Mouse (Mus musculus) ES-Bruce4 (cell line): ENCODE data around the gene Lrrc57. TPM values are rescaled to one million over a fixed set of nuclear protein-coding genes. Genes with fewer than 3 reads are reported as not detected.

Experiments
- H3K27ac ChIP-seq: 2 replicates; pipeline ENCODE4 v1.5.1; 2012; ENCODE audit warnings: low read length, inconsistent platforms; ENCODE audit not compliant: insufficient read depth
- H3K27me3 ChIP-seq: 2 replicates; pipeline ENCODE4 v1.6.1; 2012; ENCODE audit warnings: mild to moderate bottlenecking, low read length, inconsistent platforms; ENCODE audit not compliant: control insufficient read depth, poor library complexity, insufficient read depth, severe bottlenecking
- H3K36me3 ChIP-seq: 2 replicates; pipeline ENCODE4 v1.6.1; 2012; ENCODE audit warnings: inconsistent platforms, mild to moderate bottlenecking, low read length, moderate library complexity; ENCODE audit not compliant: control insufficient read depth, poor library complexity, insufficient read depth, severe bottlenecking
- H3K4me1 ChIP-seq: one replicate; pipeline ENCODE4 v1.8.1; 2011; ENCODE audit warnings: low read length; ENCODE audit not compliant: control insufficient read depth, insufficient read depth
- H3K4me3 ChIP-seq: 2 replicates; pipeline ENCODE4 v1.5.1; 2011; ENCODE audit warnings: low read depth, mild to moderate bottlenecking, low read length
- H3K9ac ChIP-seq: 2 replicates; pipeline ENCODE4 v1.6.1; 2012; ENCODE audit warnings: low read depth, mild to moderate bottlenecking, inconsistent platforms; ENCODE audit not compliant: poor library complexity, severe bottlenecking
- H3K9me3 ChIP-seq: replicated peaks from 2 replicates; pipeline ENCODE4 v1.6.1; 2012; ENCODE audit warnings: mild to moderate bottlenecking, low read length, inconsistent platforms; ENCODE audit not compliant: control insufficient read depth, poor library complexity, insufficient read depth, severe bottlenecking
- CTCF ChIP-seq: IDR thresholded peaks from one replicate; pipeline ENCODE4 v1.8.1; 2011; ENCODE audit warnings: low read depth, low read length
- EP300 ChIP-seq: IDR thresholded peaks from 2 replicates; pipeline ENCODE4 v1.6.1; 2011; ENCODE audit warnings: low read depth, low read length; ENCODE audit not compliant: insufficient read depth
- POLR2A ChIP-seq: IDR thresholded peaks from one replicate; pipeline ENCODE4 v1.8.1; 2011; ENCODE audit warnings: low read length; ENCODE audit not compliant: insufficient read depth
- polyA plus RNA-seq: library from polyadenylated mRNA; stranded (reverse); fragments of >200 nt; gene quantifications from 2 replicates; pipeline ENCODE4 v1.2.4, GENCODE M21; 2011; ENCODE audit warnings: low read depth; ENCODE audit not compliant: missing spikeins, insufficient read depth, insufficient read length

The Lrrc57 gene
- polyA plus RNA-seq, 1 experiment: 18.7 TPM

- no peak for TF ChIP-seq CTCF
- TF ChIP-seq POLR2A: no peak
- no peak for TF ChIP-seq EP300
- no peak overlapping the region for H3K27ac ChIP-seq
- H3K4me1 ChIP-seq: peaks cover 2% of the 10 kb centered on the region
- H3K27me3 ChIP-seq: no peaks in the 10 kb centered on the region
- peaks cover 17% of the 10 kb centered on the region for H3K9me3 ChIP-seq
- no peak overlapping the region for H3K4me3 ChIP-seq
- H3K36me3 ChIP-seq: no peaks in the 10 kb centered on the region; the same call in 1 of the 2 replicates
- H3K9ac ChIP-seq: no peak overlapping the region
Observed at GRCm38 (mm10) chr2:120630655-120631054, 21.3 kb upstream of the Lrrc57 start.

DNA sequence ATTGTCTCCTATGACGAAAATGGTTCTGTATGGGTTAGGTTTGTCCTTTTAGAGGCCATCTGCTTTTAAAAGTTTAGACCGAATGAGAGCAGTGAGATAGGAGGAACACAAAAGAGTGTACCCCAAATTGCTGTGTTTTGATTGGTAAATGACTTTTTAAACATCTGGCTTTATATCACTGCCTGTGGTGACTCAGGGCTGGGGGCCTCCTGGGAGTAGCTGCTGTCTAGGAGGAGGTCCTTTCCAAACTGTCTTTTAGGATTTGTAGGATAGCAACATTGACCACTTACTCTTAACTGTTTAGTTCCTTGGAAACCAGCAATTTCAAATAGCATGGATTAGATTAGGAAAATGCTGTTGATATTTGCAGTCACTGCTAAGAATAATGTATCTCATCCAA lies 20.9 kb upstream of the Lrrc57 start:
- TF ChIP-seq POLR2A: no peak
- no peak for TF ChIP-seq EP300
- no peak for TF ChIP-seq CTCF
- H3K4me3 ChIP-seq: no peak overlapping the region
- no peaks in the 10 kb centered on the region; the same call in 1 of the 2 replicates for H3K36me3 ChIP-seq
- H3K4me1 ChIP-seq: peaks cover 2% of the 10 kb centered on the region
- no peak overlapping the region for H3K9ac ChIP-seq
- H3K27ac ChIP-seq: no peak overlapping the region
- no peaks in the 10 kb centered on the region for H3K27me3 ChIP-seq
- peaks cover 12% of the 10 kb centered on the region for H3K9me3 ChIP-seq

DNA sequence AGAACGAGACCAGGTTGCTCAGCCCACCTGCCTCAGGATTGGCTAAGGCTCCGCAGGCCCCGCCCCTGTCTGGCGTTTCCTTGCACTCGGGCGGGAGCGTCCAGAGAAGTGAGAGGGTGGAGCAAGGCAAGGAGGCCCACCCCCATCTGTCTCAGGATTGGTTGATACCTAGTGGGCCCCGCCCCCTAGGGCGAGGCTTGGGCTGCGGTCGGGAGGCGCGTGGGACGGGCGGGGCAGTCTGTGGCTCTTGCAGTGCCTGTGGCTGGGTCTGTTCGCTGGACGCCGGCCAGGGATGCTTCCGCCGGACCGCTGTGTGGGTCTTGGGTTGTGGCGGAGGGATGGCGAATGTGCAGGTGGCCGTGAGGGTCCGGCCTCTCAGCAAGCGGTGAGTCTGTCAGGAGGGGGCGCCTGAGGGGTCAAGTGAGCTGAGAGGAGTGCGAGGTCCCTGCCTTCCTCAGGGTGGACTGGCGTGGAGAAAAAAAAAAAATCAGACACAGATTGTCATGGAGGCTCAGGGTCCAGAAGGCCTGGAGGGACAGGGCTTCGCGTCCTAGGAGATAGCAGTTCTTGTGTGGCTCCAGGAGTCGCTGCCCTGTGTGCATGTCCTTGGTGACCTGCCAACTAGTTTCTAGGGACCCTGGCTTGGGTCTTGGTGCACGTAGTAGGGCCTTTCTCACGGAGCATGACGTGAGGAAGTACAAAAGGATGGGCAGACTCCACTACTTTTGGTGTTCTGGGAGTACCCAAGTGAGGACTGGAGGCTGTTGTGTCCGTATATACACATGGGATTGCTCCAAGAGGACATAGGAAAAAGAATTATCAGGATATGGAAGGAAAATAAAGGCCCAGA lies 19.8 kb upstream of the Lrrc57 start, which contains the start of gene Stard9:
Stard9 (plus strand) TSS at position 236 of the 850 bp plus-strand sequence.
- no peak for TF ChIP-seq EP300
- no peak for TF ChIP-seq POLR2A
- TF ChIP-seq CTCF: peak; percentile 0
- Histone ChIP-seq H3K27ac (no peak within 1 kb of the TSS), H3K9me3 (peaks cover 3% of the 10 kb centered on the region), H3K9ac (peak within 1 kb of the TSS; percentile 68), H3K4me3 (peak within 1 kb of the TSS; percentile 91), H3K27me3 (no peaks in the 10 kb centered on the region), H3K4me1 (peaks cover 2% of the 10 kb centered on the region), H3K36me3 (no peaks in the 10 kb centered on the region; the same call in 1 of the 2 replicates)

GRCm38 (mm10) chr2:120628076-120628865 lies 19.0 kb upstream of the Lrrc57 start:
- no peaks in the 10 kb centered on the region for H3K36me3 ChIP-seq
- H3K27me3 ChIP-seq: no peaks in the 10 kb centered on the region; the same call in 1 of the 2 replicates
- no peak overlapping the region for H3K27ac ChIP-seq
- peaks cover 2% of the 10 kb centered on the region for H3K4me1 ChIP-seq
- no peak overlapping the region for H3K4me3 ChIP-seq
- no peak for TF ChIP-seq CTCF
- no peak for TF ChIP-seq POLR2A
- H3K9me3 ChIP-seq: no peaks in the 10 kb centered on the region
- no peak overlapping the region; the same call in 1 of the 2 replicates for H3K9ac ChIP-seq

- no peak overlapping the region for H3K27ac ChIP-seq
- H3K9me3 ChIP-seq: no peaks in the 10 kb centered on the region
- no peaks in the 10 kb centered on the region; the same call in 1 of the 2 replicates for H3K27me3 ChIP-seq
- no peaks in the 10 kb centered on the region for H3K4me1 ChIP-seq
- peaks cover 11% of the 10 kb centered on the region for H3K36me3 ChIP-seq
- TF ChIP-seq POLR2A (no peak), EP300 (no peak), CTCF (no peak)
- H3K4me3 ChIP-seq: no peak overlapping the region
- no peak overlapping the region for H3K9ac ChIP-seq
Observed at GRCm38 (mm10) chr2:120622920-120623319, 13.6 kb upstream of the Lrrc57 start.

GRCm38 (mm10) chr2:120619538-120619937 lies 10.2 kb upstream of the Lrrc57 start:
- Histone ChIP-seq H3K27ac (no peak overlapping the region), H3K4me3 (no peak overlapping the region), H3K9me3 (no peaks in the 10 kb centered on the region), H3K36me3 (peaks cover 28% of the 10 kb centered on the region), H3K4me1 (no peaks in the 10 kb centered on the region), H3K9ac (no peak overlapping the region), H3K27me3 (no peaks in the 10 kb centered on the region; the same call in 1 of the 2 replicates)
- TF ChIP-seq CTCF (peak; percentile 42), POLR2A (no peak)
